Mouse (Mus musculus) urinary bladder, postnatal 25 days (tissue): ENCODE measurements around the gene Wdfy1.
A peak's percentile ranks its signal among the peaks of the same experiment; 100 is the strongest.

Source experiments
- DNase-seq: peaks from one replicate; pipeline ENCODE4 v3.0.0; 2022; ENCODE audit warnings: low spot score

The Wdfy1 gene

GRCm38 (mm10) chr1:79775927-79776458 lies at the start of gene Wdfy1, which contains the start of gene Mrpl44:
Wdfy1 (minus strand) TSS chr1:79776143.
Mrpl44 (plus strand) TSS chr1:79776018.
- DNase-seq: peak; percentile 98

- no peak for DNase-seq
Observed at GRCm38 (mm10) chr1:79823951-79824633, 48.1 kb upstream of the Wdfy1 start.

- DNase-seq: peak; percentile 25
Observed at GRCm38 (mm10) chr1:79822806-79823525, 47.0 kb upstream of the Wdfy1 start.

- DNase-seq: no peak
Observed at GRCm38 (mm10) chr1:79819296-79819879, 43.4 kb upstream of the Wdfy1 start.

GRCm38 (mm10) chr1:79815446-79815845 lies 39.5 kb upstream of the Wdfy1 start:
- DNase-seq: no peak

GRCm38 (mm10) chr1:79809447-79809846 lies 33.5 kb upstream of the Wdfy1 start:
- no peak for DNase-seq

- no peak for DNase-seq
Observed at GRCm38 (mm10) chr1:79806865-79807264, 30.9 kb upstream of the Wdfy1 start.

GRCm38 (mm10) chr1:79803614-79804013 lies 27.7 kb upstream of the Wdfy1 start:
- DNase-seq: no peak

- DNase-seq: no peak
Observed at GRCm38 (mm10) chr1:79802858-79803427, 27.0 kb upstream of the Wdfy1 start.

GRCm38 (mm10) chr1:79797084-79797483 lies 21.1 kb upstream of the Wdfy1 start:
- DNase-seq: no peak

GRCm38 (mm10) chr1:79786267-79786927 lies 10.5 kb upstream of the Wdfy1 start:
- no peak for DNase-seq

- no peak for DNase-seq
Observed at GRCm38 (mm10) chr1:79782433-79782832, 6.5 kb upstream of the Wdfy1 start.

GRCm38 (mm10) chr1:79778011-79778410 lies 2.1 kb upstream of the Wdfy1 start:
- no peak for DNase-seq

- no peak for DNase-seq
Observed at GRCm38 (mm10) chr1:79774164-79774780, 1.7 kb downstream of the Wdfy1 start.

GRCm38 (mm10) chr1:79768231-79768630 lies 7.7 kb downstream of the Wdfy1 start:
- no peak for DNase-seq

- no peak for DNase-seq
Observed at GRCm38 (mm10) chr1:79764483-79764882, 11.5 kb downstream of the Wdfy1 start.

GRCm38 (mm10) chr1:79764031-79764430 lies 11.9 kb downstream of the Wdfy1 start:
- no peak for DNase-seq

- no peak for DNase-seq
Observed at GRCm38 (mm10) chr1:79762282-79763250, 13.4 kb downstream of the Wdfy1 start.

- DNase-seq: no peak
Observed at GRCm38 (mm10) chr1:79761917-79762271, 14.0 kb downstream of the Wdfy1 start.
